Mouse (Mus musculus) olfactory bulb, adult 2 months (tissue): ENCODE measurements around the gene Nrxn2.

ENCODE experiments used
- CTCF ChIP-seq: fragments of 200-500 bp; IDR thresholded peaks from 2 replicates; pipeline ENCODE4 v1.5.1; 2012; ENCODE audit warnings: low read depth, mild to moderate bottlenecking, low read length, moderate library complexity; ENCODE audit not compliant: insufficient read depth
- POLR2A ChIP-seq: fragments of 200-500 bp; IDR thresholded peaks from 2 replicates; pipeline ENCODE4 v1.6.1; 2012; ENCODE audit warnings: mild to moderate bottlenecking, low read depth, low read length, moderate library complexity; ENCODE audit not compliant: insufficient read depth

DNA sequence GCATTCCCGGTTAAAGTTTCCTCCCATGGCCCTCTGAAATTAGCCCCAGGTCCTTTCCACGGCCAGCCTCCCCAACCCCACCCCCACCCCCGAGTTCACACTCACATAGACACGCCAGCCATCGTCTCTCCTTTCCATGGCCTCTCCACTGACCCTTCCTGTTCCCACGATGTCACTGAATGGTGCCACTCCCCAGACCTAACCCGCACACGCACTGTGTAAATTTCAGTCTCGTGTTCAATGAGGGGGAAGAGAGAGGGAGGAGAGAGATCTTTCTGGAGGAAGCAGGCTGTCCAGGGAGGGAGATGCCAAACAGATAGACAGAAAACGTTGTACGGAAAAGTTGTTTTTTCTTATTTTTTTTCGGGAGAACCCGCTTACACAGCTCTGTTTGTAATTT lies 111.8 kb downstream of the Nrxn2 start:
- TF ChIP-seq POLR2A = no peak
- no peak for TF ChIP-seq CTCF
